Mouse (Mus musculus) cerebellum, adult 18-20 months (tissue): ENCODE measurements around the gene Wdr20.
A peak's percentile ranks its signal among the peaks of the same experiment; 100 is the strongest.

Experiments
- DNase-seq, 2 experiments: peaks; one replicate each; pipeline ENCODE4 v3.0.0; 2021

The Wdr20 gene

GRCm38 (mm10) chr12:110781181-110781580, 43.4 kb downstream of the Wdr20 start:
- peak in 1 of 2 experiments; percentile 28 for DNase-seq

- no peak for DNase-seq
These were observed 44.5 kb downstream of the Wdr20 start for GRCm38 (mm10) chr12:110782278-110782677.

- no peak for DNase-seq
These were observed 46.5 kb downstream of the Wdr20 start for GRCm38 (mm10) chr12:110784211-110784610.

- DNase-seq, result peak; percentile 76 to 88
These were observed 48.5 kb downstream of the Wdr20 start for GRCm38 (mm10) chr12:110786243-110786642.

GRCm38 (mm10) chr12:110790580-110790979, 52.8 kb downstream of the Wdr20 start:
- DNase-seq, result no peak

GRCm38 (mm10) chr12:110791026-110791425, 53.3 kb downstream of the Wdr20 start:
- DNase-seq, result no peak

- no peak for DNase-seq
These were observed 57.3 kb downstream of the Wdr20 start for GRCm38 (mm10) chr12:110795035-110795434.

- no peak for DNase-seq
These were observed 59.0 kb downstream of the Wdr20 start for GRCm38 (mm10) chr12:110796748-110797147.

GRCm38 (mm10) chr12:110797202-110797601, 59.5 kb downstream of the Wdr20 start:
- DNase-seq, result no peak

- DNase-seq, result no peak
These were observed 60.2 kb downstream of the Wdr20 start for GRCm38 (mm10) chr12:110797842-110798431.

- no peak for DNase-seq
These were observed 61.5 kb downstream of the Wdr20 start for GRCm38 (mm10) chr12:110799226-110799625.

- DNase-seq, result no peak
These were observed 64.2 kb downstream of the Wdr20 start for GRCm38 (mm10) chr12:110801876-110802464.

GRCm38 (mm10) chr12:110802674-110803297, 65.0 kb downstream of the Wdr20 start:
- DNase-seq, result no peak

- DNase-seq, result peak; percentile 45 to 51
These were observed 66.5 kb downstream of the Wdr20 start for GRCm38 (mm10) chr12:110804261-110804660.

- DNase-seq, result peak; percentile 48 to 58
These were observed 68.7 kb downstream of the Wdr20 start for GRCm38 (mm10) chr12:110806301-110806970.

- DNase-seq, result no peak
These were observed 70.7 kb downstream of the Wdr20 start for GRCm38 (mm10) chr12:110808430-110808829.

- no peak for DNase-seq
These were observed 71.1 kb downstream of the Wdr20 start for GRCm38 (mm10) chr12:110808848-110809247.

- no peak for DNase-seq
These were observed 75.4 kb downstream of the Wdr20 start for GRCm38 (mm10) chr12:110813132-110813531.

- DNase-seq, result no peak
These were observed 75.9 kb downstream of the Wdr20 start for GRCm38 (mm10) chr12:110813624-110814023.

GRCm38 (mm10) chr12:110814924-110815323, 77.2 kb downstream of the Wdr20 start:
- no peak for DNase-seq

- no peak for DNase-seq
These were observed 79.1 kb downstream of the Wdr20 start for GRCm38 (mm10) chr12:110816833-110817232.

- no peak for DNase-seq
These were observed 81.6 kb downstream of the Wdr20 start for GRCm38 (mm10) chr12:110819367-110819766.

- no peak for DNase-seq
These were observed 84.0 kb downstream of the Wdr20 start for GRCm38 (mm10) chr12:110821787-110822186.

- DNase-seq, result no peak
These were observed 84.6 kb downstream of the Wdr20 start for GRCm38 (mm10) chr12:110822366-110822765.
